Mouse (Mus musculus): ENCODE data around the gene Pde6g. TPM values are rescaled to one million over a fixed set of nuclear protein-coding genes. Genes with fewer than 3 reads are reported as not detected.

Pde6g gene
- polyA plus RNA-seq, 1 experiment = 0.43 TPM

GRCm38 (mm10) chr11:120490291-120491046 lies 37.2 kb upstream of the Pde6g start:
- peaks cover 41% of the 10 kb centered on the region for H3K36me3 ChIP-seq (ENCODE audit: control insufficient read depth, insufficient read depth, low read length)
- WGBS = 21% methylated on average over 4 of the region's 4 CpGs

DNA sequence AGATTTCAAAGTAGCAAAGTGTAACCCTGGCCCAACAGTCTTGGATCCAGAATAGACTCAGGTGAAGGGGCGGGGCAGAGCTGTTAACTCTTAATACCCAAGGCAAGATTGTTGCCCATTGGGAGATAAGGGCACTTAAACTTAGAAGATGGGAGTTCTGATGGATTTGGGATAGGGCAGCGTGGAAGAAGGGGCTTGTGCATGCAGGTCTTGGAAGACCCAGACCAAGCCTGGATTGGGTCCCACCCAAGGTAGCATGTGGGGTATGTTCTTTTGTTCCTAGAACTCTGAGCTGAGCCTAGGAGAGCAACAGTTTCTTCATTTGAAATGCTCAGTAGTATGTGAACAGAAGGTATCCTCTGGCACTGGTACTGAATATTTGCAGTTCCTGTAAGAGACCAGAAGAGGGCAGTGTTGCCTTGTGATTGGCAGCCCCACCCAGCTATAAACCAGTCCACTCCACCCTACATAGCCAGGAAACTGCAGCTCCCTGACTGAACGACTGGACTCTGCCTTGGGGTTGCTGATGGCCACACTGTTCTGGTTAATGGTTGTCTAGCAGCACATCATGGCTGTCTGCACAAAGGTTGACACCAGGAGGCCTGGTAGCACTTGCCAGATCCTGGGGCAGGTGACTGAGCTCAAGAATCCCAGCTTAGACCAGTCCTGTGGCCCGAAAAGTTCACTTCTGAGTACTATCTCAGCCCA lies 35.9 kb upstream of the Pde6g start:
- peaks cover 29% of the 10 kb centered on the region for H3K36me3 ChIP-seq (ENCODE audit: control insufficient read depth, insufficient read depth, low read length)
- 33% methylated on average over 4 of the region's 4 CpGs for WGBS
- H3K4me1 ChIP-seq (ENCODE audit: control insufficient read depth, insufficient read depth, insufficient read length, low read length) = peaks cover 30% of the 10 kb centered on the region
- TF ChIP-seq POLR2A (IDR thresholded peaks at IDR 0.05; ENCODE audit: low read depth, low read length) (peak; percentile 44; the same call in 1 of the 2 replicates), CTCF (IDR thresholded peaks at IDR 0.05; ENCODE audit: extremely low read depth, insufficient read length, insufficient replicate concordance, low read depth, low read length) (peak; percentile 71; the same call in 1 of the 2 replicates)
- no peak overlapping the region for H3K4me3 ChIP-seq (ENCODE audit: low read depth, low read length)
- no peaks in the 10 kb centered on the region for H3K27me3 ChIP-seq (ENCODE audit: control insufficient read depth, insufficient read depth, low read length)
- H3K27ac ChIP-seq (ENCODE audit: insufficient read depth, low read depth, low read length) = peak overlapping the region; percentile 94

More at GRCm38 (mm10) chr11:120490291-120491046, 37.2 kb upstream of the Pde6g start:
- peak overlapping the region; percentile 94 for H3K27ac ChIP-seq (ENCODE audit: insufficient read depth, low read depth, low read length)
- no peaks in the 10 kb centered on the region for H3K27me3 ChIP-seq (ENCODE audit: control insufficient read depth, insufficient read depth, low read length)
- peaks cover 30% of the 10 kb centered on the region for H3K4me1 ChIP-seq (ENCODE audit: control insufficient read depth, insufficient read depth, insufficient read length, low read length)
- TF ChIP-seq POLR2A (IDR thresholded peaks at IDR 0.05; ENCODE audit: low read depth, low read length) = no peak
- TF ChIP-seq CTCF (IDR thresholded peaks at IDR 0.05; ENCODE audit: extremely low read depth, insufficient read length, insufficient replicate concordance, low read depth, low read length) = no peak
- no peak overlapping the region for H3K4me3 ChIP-seq (ENCODE audit: low read depth, low read length)

DNA sequence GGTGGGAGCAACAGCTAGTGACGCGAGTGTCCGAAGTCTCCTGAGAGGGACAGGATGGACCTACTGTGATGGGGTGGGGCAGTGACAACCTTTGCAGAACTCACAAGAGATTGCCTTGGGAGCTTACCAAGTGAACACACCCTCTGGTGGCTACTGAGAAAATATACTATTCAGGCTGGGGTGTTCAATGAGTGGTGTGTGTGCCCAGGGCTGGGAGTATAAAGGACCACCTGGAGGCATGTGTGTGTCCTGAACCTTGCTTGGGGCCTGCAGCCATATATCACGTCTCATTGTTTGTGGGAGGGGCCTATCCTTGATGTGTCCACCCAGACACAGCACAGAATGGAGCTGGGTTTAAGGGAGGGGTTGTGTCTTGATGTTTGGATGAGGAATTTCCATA lies 35.2 kb upstream of the Pde6g start:
- Histone ChIP-seq H3K27me3 (ENCODE audit: control insufficient read depth, insufficient read depth, low read length) (no peaks in the 10 kb centered on the region), H3K4me3 (ENCODE audit: low read depth, low read length) (no peak overlapping the region), H3K36me3 (ENCODE audit: control insufficient read depth, insufficient read depth, low read length) (peaks cover 28% of the 10 kb centered on the region), H3K27ac (ENCODE audit: insufficient read depth, low read depth, low read length) (peak overlapping the region; percentile 70), H3K4me1 (ENCODE audit: control insufficient read depth, insufficient read depth, insufficient read length, low read length) (peaks cover 28% of the 10 kb centered on the region)
- TF ChIP-seq POLR2A (IDR thresholded peaks at IDR 0.05; ENCODE audit: low read depth, low read length) (no peak), CTCF (IDR thresholded peaks at IDR 0.05; ENCODE audit: extremely low read depth, insufficient read length, insufficient replicate concordance, low read depth, low read length) (peak; percentile 8; the same call in 1 of the 2 replicates)
- 45% methylated on average over 4 of the region's 4 CpGs for WGBS

- Histone ChIP-seq H3K4me3 (ENCODE audit: low read depth, low read length) (peak overlapping the region; percentile 88), H3K36me3 (ENCODE audit: control insufficient read depth, insufficient read depth, low read length) (peaks cover 54% of the 10 kb centered on the region), H3K4me1 (ENCODE audit: control insufficient read depth, insufficient read depth, insufficient read length, low read length) (peaks cover 16% of the 10 kb centered on the region; the same call in 1 of the 2 replicates), H3K27me3 (ENCODE audit: control insufficient read depth, insufficient read depth, low read length) (no peaks in the 10 kb centered on the region), H3K27ac (ENCODE audit: insufficient read depth, low read depth, low read length) (peak overlapping the region; percentile 23)
- 2% methylated on average over 10 of the region's 10 CpGs for WGBS
- no peak for TF ChIP-seq CTCF (IDR thresholded peaks at IDR 0.05; ENCODE audit: extremely low read depth, insufficient read length, insufficient replicate concordance, low read depth, low read length)
- no peak for TF ChIP-seq POLR2A (IDR thresholded peaks at IDR 0.05; ENCODE audit: low read depth, low read length)
Observed at GRCm38 (mm10) chr11:120485251-120485650, 32.0 kb upstream of the Pde6g start.

- H3K27me3 ChIP-seq (ENCODE audit: control insufficient read depth, insufficient read depth, low read length) = no peaks in the 10 kb centered on the region
- under 1% methylated on average over 60 of the region's 60 CpGs for WGBS
- TF ChIP-seq POLR2A (IDR thresholded peaks at IDR 0.05; ENCODE audit: low read depth, low read length) (peak; percentile 61), CTCF (IDR thresholded peaks at IDR 0.05; ENCODE audit: extremely low read depth, insufficient read length, insufficient replicate concordance, low read depth, low read length) (0 out of 2 replicates have a peak, but pooled peaks have one; percentile 3)
- peak within 1 kb of the TSS; percentile 88 for H3K4me3 ChIP-seq (ENCODE audit: low read depth, low read length)
- peak within 1 kb of the TSS; percentile 23 for H3K27ac ChIP-seq (ENCODE audit: insufficient read depth, low read depth, low read length)
- H3K4me1 ChIP-seq (ENCODE audit: control insufficient read depth, insufficient read depth, insufficient read length, low read length) = peaks cover 8% of the 10 kb centered on the region; the same call in 1 of the 2 replicates
- peaks cover 61% of the 10 kb centered on the region for H3K36me3 ChIP-seq (ENCODE audit: control insufficient read depth, insufficient read depth, low read length)
Observed at GRCm38 (mm10) chr11:120484265-120484981, 31.1 kb upstream of the Pde6g start, which contains the start of gene Mrpl12. Mrpl12 (plus strand) TSS chr11:120484613.

DNA sequence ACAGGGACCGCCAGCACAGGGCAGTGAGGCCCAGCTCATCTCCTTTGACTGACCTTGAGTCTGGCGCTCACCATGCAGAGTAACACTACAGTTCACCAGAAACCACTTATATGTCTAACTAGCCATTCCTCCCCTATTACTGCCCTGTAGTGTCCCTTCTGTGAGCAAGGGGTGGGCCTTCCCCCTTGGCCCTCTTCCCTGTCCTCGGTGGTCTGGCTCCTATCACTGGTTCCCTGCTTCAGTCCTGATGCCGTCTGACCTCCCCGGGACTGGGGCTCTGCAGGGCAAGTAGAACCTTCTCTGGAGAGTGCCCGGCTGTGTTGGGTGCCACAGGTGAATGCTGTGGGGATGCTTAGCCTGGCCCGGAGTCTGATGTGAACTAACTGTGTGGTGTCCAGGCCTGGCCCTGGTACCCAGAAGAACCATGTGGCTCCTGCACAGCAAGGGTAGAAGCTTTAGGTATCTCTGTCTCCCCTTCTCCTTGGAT lies 30.2 kb upstream of the Pde6g start:
- H3K36me3 ChIP-seq (ENCODE audit: control insufficient read depth, insufficient read depth, low read length) = peaks cover 67% of the 10 kb centered on the region
- 87% methylated on average over 7 of the region's 7 CpGs for WGBS
- H3K27me3 ChIP-seq (ENCODE audit: control insufficient read depth, insufficient read depth, low read length) = no peaks in the 10 kb centered on the region
- H3K4me3 ChIP-seq (ENCODE audit: low read depth, low read length) = no peak overlapping the region
- no peak overlapping the region for H3K27ac ChIP-seq (ENCODE audit: insufficient read depth, low read depth, low read length)
- H3K4me1 ChIP-seq (ENCODE audit: control insufficient read depth, insufficient read depth, insufficient read length, low read length) = peaks cover 5% of the 10 kb centered on the region; the same call in 1 of the 2 replicates
- no peak for TF ChIP-seq CTCF (IDR thresholded peaks at IDR 0.05; ENCODE audit: extremely low read depth, insufficient read length, insufficient replicate concordance, low read depth, low read length)
- TF ChIP-seq POLR2A (IDR thresholded peaks at IDR 0.05; ENCODE audit: low read depth, low read length) = no peak

Measured in small intestine, adult 2 months (tissue).